Mouse (Mus musculus): Measurements from ENCODE around the gene Tssc4. TPM values are rescaled to one million over a fixed set of nuclear protein-coding genes. Genes with fewer than 3 reads are reported as not detected.
A peak's percentile ranks its signal among the peaks of the same experiment; 100 is the strongest.

Tssc4 gene
- total and polyA plus RNA-seq, 3 experiments = 75.6 to 76.9 TPM; not detected in 1

DNA sequence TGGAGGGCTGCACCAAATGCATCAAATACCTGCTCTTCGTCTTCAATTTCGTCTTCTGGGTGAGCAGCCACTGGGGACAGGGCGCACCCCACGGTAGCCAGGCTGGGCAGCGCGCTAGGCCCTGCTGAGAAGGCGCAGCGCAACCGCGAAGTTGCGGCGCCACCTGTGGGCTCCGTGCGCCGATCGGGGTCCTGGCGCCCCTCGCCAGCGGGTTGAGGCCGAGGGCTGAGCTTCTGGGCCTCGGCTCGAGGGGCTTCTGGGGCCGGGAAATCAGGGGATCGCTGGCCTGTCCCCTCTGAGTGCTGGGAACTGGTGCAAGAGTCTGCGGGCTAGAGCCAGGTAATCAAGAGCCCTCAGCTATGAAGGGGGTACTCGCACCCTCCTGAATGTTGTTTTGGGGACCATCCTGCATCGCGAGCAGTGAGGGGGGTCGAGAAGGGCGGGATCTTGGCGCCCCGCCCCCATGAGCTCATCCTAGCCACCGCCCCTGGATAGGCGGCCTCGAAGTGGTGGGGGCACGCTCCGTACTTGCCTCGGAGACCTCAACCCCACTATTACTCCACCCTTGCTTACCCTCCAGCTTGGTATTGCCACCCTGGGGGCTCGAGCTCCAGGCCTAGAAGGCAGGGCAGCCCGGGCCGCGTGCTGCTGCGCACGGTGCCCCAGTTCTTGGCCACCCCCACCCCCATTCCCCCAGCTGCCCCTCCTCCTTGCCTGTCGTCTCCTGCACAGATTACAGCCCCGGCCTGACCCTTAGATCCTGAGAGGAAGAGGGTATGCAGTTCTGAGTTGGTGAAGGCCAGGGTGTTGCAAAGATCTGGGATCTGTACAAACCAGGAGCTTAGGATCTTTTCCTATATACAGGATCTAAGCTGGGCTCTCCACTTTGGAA lies 15.8 kb upstream of the Tssc4 start:
- Histone ChIP-seq H3K36me3 (ENCODE audit: control insufficient read depth in 1 of 2, insufficient read depth in 2 of 2, low read length in 2 of 2) (peaks cover 0 to 47% of the 10 kb centered on the region in 2 experiments; a peak in 2 of 4 replicates), H3K27ac (ENCODE audit: control insufficient read depth, low read depth, low read length) (peak overlapping the region; percentile 80), H3K27me3 (ENCODE audit: control insufficient read depth in 1 of 2, insufficient read depth in 2 of 2, low read length in 2 of 2) (no peaks in the 10 kb centered on the region), H3K79me2 (ENCODE audit: control insufficient read depth, insufficient read depth, low read length, poor library complexity) (peaks cover 23% of the 10 kb centered on the region), H3K4me1 (ENCODE audit: control insufficient read depth in 1 of 2, insufficient read depth in 2 of 2, low read length in 2 of 2) (peaks cover 31 to 50% of the 10 kb centered on the region in 2 experiments), H3K9me3 (replicated peaks; ENCODE audit: insufficient read depth, low read length) (no peaks in the 10 kb centered on the region), H3K4me3 (ENCODE audit: control insufficient read depth in 1 of 2, insufficient read depth in 1 of 2, low read depth in 2 of 2, low read length in 2 of 2) (peak overlapping the region; percentile 73 to 83), H3K9ac (ENCODE audit: control insufficient read depth, low read depth, low read length, poor library complexity, severe bottlenecking) (peak overlapping the region; percentile 81)
- DNase-seq (ENCODE audit: low read depth, low spot score) = peak; percentile 74
- no peak for TF ChIP-seq MAFK (IDR thresholded peaks at IDR 0.05; ENCODE audit: borderline replicate concordance, low read depth, low read length)
- TF ChIP-seq CHD1 (IDR thresholded peaks at IDR 0.05; ENCODE audit: low read depth, low read length) = 0 out of 2 replicates have a peak, but pooled peaks have one; percentile 2
- peak; percentile 9; the same call in 1 of the 2 replicates for TF ChIP-seq HCFC1 (IDR thresholded peaks at IDR 0.05; ENCODE audit: low read depth, low read length)
- TF ChIP-seq CTCF (IDR thresholded peaks at IDR 0.05 in 2 of 3, conservative IDR thresholded peaks at IDR 0.05 in 1 of 3; ENCODE audit: control insufficient read depth in 1 of 3, insufficient read depth in 1 of 3, low read depth in 2 of 3, low read length in 3 of 3, poor library complexity in 1 of 3, severe bottlenecking in 1 of 3) = peak in 2 of 3 experiments; percentile 1 to 9; a peak in 1 of 6 replicates

GRCm38 (mm10) chr7:143053961-143054611 lies 15.0 kb upstream of the Tssc4 start:
- peaks cover 25% of the 10 kb centered on the region for H3K79me2 ChIP-seq (ENCODE audit: control insufficient read depth, insufficient read depth, low read length, poor library complexity)
- no peaks in the 10 kb centered on the region for H3K9me3 ChIP-seq (replicated peaks; ENCODE audit: insufficient read depth, low read length)
- H3K4me1 ChIP-seq (ENCODE audit: control insufficient read depth in 1 of 2, insufficient read depth in 2 of 2, low read length in 2 of 2) = peaks cover 39 to 58% of the 10 kb centered on the region in 2 experiments
- H3K27me3 ChIP-seq (ENCODE audit: control insufficient read depth in 1 of 2, insufficient read depth in 2 of 2, low read length in 2 of 2) = no peaks in the 10 kb centered on the region
- peak overlapping the region; percentile 73 to 83 for H3K4me3 ChIP-seq (ENCODE audit: control insufficient read depth in 1 of 2, insufficient read depth in 1 of 2, low read depth in 2 of 2, low read length in 2 of 2)
- no peak for DNase-seq (ENCODE audit: low read depth, low spot score)
- no peak overlapping the region for H3K27ac ChIP-seq (ENCODE audit: control insufficient read depth, low read depth, low read length)
- H3K9ac ChIP-seq (ENCODE audit: control insufficient read depth, low read depth, low read length, poor library complexity, severe bottlenecking) = peak overlapping the region; percentile 81
- peaks cover 0 to 55% of the 10 kb centered on the region in 2 experiments; a peak in 2 of 4 replicates for H3K36me3 ChIP-seq (ENCODE audit: control insufficient read depth in 1 of 2, insufficient read depth in 2 of 2, low read length in 2 of 2)
- TF ChIP-seq UBTF (IDR thresholded peaks at IDR 0.05; ENCODE audit: borderline replicate concordance, insufficient read depth, low read depth, low read length) = no peak
- TF ChIP-seq E2F4 (IDR thresholded peaks at IDR 0.05; ENCODE audit: borderline replicate concordance, low read depth, low read length) = no peak
- no peak for TF ChIP-seq MAFK (IDR thresholded peaks at IDR 0.05; ENCODE audit: borderline replicate concordance, low read depth, low read length)
- TF ChIP-seq HCFC1 (IDR thresholded peaks at IDR 0.05; ENCODE audit: low read depth, low read length) = no peak
- no peak for TF ChIP-seq NRF1 (IDR thresholded peaks at IDR 0.05; ENCODE audit: insufficient read depth, low read depth, low read length, poor library complexity, severe bottlenecking)
- no peak for TF ChIP-seq ZNF384 (IDR thresholded peaks at IDR 0.05; ENCODE audit: low read depth, low read length)
- no peak for TF ChIP-seq CTCF (IDR thresholded peaks at IDR 0.05 in 2 of 3, conservative IDR thresholded peaks at IDR 0.05 in 1 of 3; ENCODE audit: control insufficient read depth in 1 of 3, insufficient read depth in 1 of 3, low read depth in 2 of 3, low read length in 3 of 3, poor library complexity in 1 of 3, severe bottlenecking in 1 of 3)
- TF ChIP-seq EP300 (IDR thresholded peaks at IDR 0.05; ENCODE audit: low read depth in 1 of 2, low read length in 2 of 2) = no peak
- no peak for TF ChIP-seq GABPA (IDR thresholded peaks at IDR 0.05; ENCODE audit: low read depth, low read length)
- no peak for TF ChIP-seq NELFE (IDR thresholded peaks at IDR 0.05; ENCODE audit: low read depth, low read length)
- TF ChIP-seq MEF2A (IDR thresholded peaks at IDR 0.05; ENCODE audit: extremely low read depth, insufficient replicate concordance, low read depth, low read length, poor library complexity, severe bottlenecking) = no peak
- no peak for TF ChIP-seq RCOR1 (IDR thresholded peaks at IDR 0.05; ENCODE audit: low read depth, low read length)
- TF ChIP-seq USF1 (IDR thresholded peaks at IDR 0.05; ENCODE audit: low read depth, low read length) = no peak
- TF ChIP-seq ZMIZ1 (IDR thresholded peaks at IDR 0.05; ENCODE audit: low read depth, low read length) = no peak

Measured in MEL (cell line).